Mouse (Mus musculus) right cerebral cortex, postnatal 36 days (tissue): Measurements from ENCODE around the gene Lsamp.

Source experiments
- DNase-seq, 2 experiments: peaks; one replicate each; pipeline ENCODE4 v3.0.0; 2022; ENCODE audit warnings: low spot score in 2 of 2, mixed read lengths in 1 of 2

Gene Lsamp

GRCm38 (mm10) chr16:41535806-41536205 is 1551.6 kb downstream of the Lsamp start:
- no peak for DNase-seq

DNA sequence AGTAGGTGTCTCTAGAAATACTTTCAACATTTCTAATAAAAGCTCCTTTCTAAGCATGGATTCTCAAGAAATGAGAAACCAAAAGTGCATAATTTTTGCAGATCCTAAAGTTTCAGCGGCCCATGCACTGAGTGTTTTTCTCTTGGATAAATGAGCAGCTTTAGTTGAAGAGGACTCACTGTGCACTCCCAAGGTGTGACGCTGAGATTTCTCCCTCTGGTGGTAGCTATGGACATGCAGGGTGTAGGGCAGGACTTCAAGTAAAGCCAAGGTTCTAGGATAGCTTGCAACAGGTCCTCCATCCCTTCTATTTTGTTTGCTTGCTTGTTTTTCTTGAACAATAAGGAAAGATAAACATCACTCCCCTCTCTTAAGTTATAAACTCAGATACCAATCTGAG is 1558.5 kb downstream of the Lsamp start:
- no peak for DNase-seq

DNA sequence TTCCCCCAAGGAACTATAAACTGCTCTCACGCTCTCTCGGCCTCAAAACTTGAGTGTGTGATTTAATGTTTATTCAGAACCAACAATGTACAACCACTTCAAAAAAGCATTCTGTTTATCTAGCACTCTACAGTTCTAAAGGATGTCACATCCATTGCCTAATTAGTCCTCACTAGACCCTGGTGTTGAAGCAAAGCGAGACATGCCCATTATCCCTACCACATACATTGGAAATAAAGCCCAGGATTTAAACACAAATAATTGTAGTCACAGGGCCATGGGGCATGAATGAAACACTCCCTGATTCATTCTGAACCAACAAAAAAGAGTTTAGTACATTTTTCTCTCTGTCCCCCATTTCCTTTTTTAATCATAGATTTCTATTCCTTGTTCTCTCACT is 1567.0 kb downstream of the Lsamp start:
- no peak for DNase-seq

DNA sequence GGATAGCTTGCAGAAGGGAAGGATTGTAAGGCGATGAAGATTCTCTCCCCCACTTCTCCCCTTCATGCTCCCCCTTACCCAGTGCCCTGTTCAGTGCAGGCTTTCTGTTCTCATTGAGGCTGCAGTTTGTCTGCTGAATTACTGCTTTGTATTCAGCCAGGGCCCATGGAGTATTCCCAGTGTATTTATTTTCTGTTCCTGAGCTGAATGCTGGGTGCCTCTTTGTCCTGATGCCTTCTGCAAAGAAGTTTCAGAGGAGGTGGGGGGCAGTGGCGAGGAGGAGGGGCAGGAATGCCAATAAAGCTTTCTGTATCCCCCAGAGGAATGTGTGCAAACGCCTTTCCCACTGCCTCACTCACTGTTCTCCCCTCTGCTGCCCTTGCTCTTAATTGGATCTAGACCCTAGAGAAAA is 1567.7 kb downstream of the Lsamp start:
- DNase-seq, result peak; percentile 22 to 43

DNA sequence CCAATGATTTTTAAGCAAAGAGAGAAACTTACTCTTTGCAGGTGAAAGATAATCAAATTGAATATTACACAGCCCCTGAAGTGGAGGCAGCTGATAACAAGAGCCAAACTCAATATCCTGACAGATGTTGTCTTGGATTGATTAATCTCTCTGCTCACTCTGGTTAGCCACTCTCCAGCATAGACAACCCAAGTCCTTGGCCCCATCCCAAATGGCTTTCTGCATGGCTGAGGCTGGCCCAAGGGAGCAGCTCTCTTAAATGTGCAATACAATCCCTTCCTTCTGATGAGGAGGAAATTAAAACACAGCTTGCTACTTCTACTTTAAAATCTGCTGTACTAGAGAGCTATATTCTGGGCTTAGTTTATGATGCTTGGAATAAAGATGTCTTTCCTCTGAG is 1572.9 kb downstream of the Lsamp start:
- no peak for DNase-seq

DNA sequence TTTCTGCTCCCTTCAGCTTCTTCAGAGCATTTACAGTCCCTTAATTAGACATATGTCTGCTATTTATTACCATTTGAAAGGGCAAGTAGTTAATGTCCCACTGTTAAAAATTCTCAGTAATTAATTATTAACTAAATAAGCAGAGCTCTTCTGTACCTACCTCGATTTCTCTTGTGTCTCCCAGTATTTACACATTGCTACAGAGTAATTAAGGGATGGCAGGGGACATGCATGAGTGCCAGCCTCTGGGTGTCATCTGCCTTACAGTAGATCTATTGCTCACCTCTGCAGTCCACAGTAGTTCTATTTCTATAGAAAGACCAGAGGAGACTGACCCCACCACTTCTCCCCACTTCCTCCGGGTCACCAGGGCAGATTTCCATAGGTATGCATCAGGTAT is 1581.1 kb downstream of the Lsamp start:
- no peak for DNase-seq

DNA sequence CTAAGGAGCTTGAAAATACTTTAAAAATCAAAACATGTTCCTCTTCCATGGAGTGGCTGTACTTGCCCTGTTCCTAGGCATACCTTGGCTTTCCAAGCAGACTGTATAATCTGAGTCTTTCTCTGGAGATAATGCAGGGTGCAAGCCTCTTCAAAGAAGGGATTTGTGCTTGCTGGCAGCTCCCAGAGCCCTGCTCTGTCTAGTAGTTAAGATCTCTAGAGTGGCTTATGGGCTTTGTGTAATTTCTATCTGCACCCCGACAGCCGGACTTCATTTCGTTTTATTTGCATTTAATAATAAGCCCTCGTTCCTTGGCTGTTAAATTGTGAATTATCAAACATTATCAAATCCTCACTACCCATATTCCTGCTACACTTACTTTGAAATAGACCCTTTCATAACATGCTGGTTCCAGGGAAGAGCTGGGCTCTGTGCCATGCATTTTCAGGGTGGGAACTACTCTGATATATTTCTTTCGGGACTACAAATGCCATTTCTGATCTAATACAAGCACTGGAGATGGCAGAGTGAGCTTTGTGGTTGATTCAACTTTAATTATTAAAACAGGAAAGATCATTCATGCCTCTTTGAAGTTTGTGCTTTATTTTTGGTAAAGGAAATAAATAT is 1604.6 kb downstream of the Lsamp start:
- DNase-seq, result no peak

GRCm38 (mm10) chr16:41612229-41612628 is 1628.1 kb downstream of the Lsamp start:
- DNase-seq, result no peak

DNA sequence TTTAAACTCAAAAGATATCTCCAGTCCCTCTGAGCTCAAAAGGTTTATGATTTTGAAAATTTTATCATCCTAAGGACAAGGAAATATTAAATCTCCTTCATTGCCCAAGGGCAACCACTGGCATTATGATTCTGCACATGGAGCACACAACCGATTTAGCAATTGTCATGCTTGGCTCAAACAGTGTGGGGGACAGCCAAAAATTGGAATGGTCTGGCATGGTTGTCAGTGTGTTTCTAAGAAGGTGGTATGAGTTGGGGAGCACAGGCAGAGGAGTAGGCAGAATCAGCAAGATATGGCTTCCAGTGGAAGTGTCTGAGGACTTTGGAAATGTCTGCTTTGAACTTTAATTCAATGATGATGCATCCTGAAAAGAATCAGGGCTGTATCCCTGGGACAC is 1639.7 kb downstream of the Lsamp start:
- DNase-seq, result no peak

DNA sequence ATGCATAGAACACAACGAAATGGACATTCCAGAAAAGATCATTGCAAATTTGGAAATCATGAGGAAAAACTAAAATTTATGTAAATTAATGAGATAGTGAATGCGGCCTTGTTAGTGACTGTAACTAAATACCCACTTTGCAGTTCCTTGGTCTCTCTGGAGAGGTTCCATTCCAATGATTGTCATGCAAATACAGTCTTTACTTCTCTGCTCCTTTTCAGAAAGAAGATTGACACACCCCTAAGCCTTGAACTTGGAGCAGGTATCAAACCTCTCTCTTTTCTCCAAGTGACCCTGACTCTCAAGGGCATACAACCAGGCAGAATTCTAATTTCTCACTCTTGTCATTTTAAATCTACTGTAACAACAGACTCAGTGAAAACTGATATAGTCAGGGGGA is 1649.7 kb downstream of the Lsamp start:
- no peak for DNase-seq

DNA sequence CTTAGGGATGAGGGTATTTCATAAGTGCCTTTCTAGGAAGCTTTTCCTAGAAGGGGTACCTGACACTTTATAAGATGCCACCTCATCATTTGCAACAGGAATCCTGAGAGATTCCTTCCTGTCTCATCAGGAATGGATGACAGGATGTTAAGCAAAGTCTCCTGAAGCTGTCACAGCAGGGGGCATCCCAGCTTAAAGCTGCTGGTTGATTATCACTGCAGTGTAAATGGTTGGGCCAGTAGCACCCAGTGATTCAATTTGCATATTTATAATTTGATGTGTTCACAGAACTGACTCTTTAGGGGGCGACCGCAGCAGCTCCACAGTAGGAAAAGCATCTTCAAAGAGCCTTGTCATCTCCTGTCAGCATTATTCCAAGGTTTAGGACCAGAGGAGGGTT is 1656.7 kb downstream of the Lsamp start:
- DNase-seq, result no peak

- DNase-seq, result no peak
These were observed 1669.1 kb downstream of the Lsamp start for GRCm38 (mm10) chr16:41653261-41653660.

DNA sequence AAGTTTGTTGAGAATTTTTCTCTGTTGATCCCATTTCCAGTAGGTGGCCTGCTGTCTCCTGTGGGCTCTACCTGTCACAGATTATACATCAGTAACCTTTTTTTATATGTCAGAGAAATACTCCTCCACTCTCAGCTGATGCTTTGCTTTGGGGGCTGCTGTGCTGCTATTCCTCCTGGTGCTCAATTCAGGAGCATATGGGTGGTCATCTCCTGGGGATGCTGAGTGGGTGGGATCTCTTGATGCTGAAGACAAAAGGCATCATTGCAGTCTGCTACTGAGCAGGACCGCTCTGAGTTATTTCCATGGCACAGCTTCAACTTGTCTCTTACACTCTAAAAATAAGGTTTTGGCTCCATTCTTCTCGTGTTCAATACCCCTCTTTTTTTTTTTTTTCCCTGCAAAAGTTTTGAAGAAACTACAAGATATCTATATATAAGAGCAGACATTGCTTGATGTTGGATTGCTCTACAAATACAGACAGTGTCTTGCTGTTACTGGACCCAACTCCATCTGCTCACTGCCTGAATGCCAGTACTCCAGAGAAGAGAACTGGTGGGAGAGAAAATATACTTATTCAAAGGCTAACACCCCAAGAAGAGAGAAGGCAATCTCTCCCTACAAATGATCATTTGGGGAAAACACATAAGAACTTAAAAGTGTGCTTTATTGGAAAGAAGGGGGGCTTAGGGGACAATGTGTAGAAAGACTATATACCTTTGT is 1690.3 kb downstream of the Lsamp start:
- DNase-seq, result no peak

GRCm38 (mm10) chr16:41675774-41676173 is 1691.6 kb downstream of the Lsamp start:
- peak in 1 of 2 experiments; percentile 42 for DNase-seq

GRCm38 (mm10) chr16:41692435-41692834 is 1708.3 kb downstream of the Lsamp start:
- DNase-seq, result no peak

DNA sequence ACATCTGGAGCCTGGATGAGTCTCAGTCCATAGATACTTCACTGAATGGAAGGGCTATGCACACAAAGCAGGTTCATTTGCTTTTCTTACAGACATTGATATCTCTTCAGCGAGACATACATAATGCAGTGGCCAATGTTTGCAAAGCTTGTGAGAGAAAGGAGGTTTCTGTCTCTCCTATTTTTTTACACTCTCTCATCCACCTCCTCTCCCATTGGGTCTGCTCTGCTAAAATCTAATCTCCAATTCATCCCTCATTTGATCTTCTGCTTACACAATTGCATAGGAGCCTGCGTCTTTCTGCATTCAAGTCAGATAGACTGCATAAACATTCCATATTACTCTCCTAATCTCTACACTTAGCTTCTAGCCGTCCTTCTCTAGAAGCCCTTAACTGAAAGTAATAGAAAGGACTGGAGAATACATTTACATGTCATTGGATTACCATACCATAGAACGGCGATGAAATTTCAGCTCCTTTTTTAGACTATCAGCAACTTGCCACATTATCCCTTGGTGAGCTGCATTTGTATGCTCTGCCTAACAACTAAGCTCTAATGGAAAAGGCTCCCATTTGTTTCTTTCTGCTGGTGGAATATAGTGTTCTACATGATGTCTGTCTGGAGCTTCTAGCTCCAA is 1717.7 kb downstream of the Lsamp start:
- no peak for DNase-seq

- DNase-seq, result peak; percentile 49 to 65
These were observed 1744.9 kb downstream of the Lsamp start for GRCm38 (mm10) chr16:41728900-41729585.

DNA sequence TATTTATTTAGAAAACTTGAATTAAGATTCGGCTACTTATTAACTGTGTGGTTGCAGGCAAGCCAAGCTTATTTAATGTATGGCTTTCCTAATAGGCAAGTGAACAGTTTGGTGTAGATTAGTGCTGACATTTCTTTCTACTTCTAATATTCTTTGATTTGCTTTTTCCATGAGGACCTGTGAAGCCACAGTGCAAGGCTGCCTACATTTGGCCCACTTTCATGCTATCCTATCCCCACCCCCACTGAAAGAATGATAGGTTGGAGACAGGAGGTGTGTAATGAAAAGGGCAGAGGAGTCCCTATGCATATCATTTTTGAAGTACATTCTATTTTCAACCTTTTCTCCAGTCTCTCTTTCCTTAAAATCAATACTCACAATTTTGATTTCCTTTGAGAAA is 1745.8 kb downstream of the Lsamp start:
- DNase-seq, result no peak

- peak; percentile 45 to 60 for DNase-seq
These were observed 1760.9 kb downstream of the Lsamp start for GRCm38 (mm10) chr16:41745037-41745436.

GRCm38 (mm10) chr16:41746235-41746911 is 1762.2 kb downstream of the Lsamp start:
- DNase-seq, result peak; percentile 29 to 47

- DNase-seq, result no peak
These were observed 1763.7 kb downstream of the Lsamp start for GRCm38 (mm10) chr16:41747874-41748273.

DNA sequence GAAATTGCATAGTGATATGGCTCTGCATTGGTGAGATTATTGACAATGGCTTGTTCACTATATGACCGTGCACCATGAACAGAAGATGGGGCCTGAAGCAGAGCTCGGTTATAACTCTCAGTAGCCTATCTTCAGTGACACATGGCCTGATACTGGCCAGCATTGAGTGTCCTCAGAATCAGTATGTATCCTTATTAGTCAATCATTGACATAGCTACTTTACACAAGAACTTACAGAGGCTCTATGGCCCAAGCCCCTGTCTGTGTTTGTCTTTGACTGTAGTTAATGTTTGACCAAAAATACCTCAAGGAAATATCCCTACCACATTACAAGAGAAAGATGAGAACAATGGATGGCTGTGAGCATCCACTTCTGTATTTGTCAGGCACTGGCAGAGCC is 1764.6 kb downstream of the Lsamp start:
- no peak for DNase-seq
